Mouse (Mus musculus) kidney, adult 2 months (tissue): ENCODE results near the gene Dnah5. TPM values are rescaled to one million over a fixed set of nuclear protein-coding genes. Genes with fewer than 3 reads are reported as not detected.

ENCODE experiments used
- DNase-seq: peaks from one replicate; pipeline ENCODE4 v3.0.0; 2021
- H3K27ac ChIP-seq: fragments of 200-500 bp; 2 replicates; pipeline ENCODE4 v1.5.1; 2012; ENCODE audit warnings: low read depth, low read length, control low read depth, inconsistent platforms; ENCODE audit not compliant: insufficient read depth
- H3K27me3 ChIP-seq: fragments of 200-500 bp; replicated peaks from 2 replicates; pipeline ENCODE4 v1.6.1; 2012; ENCODE audit warnings: mild to moderate bottlenecking, moderate library complexity, low read length, inconsistent platforms; ENCODE audit not compliant: control insufficient read depth, insufficient read depth
- H3K36me3 ChIP-seq: fragments of 200-500 bp; 2 replicates; pipeline ENCODE4 v1.6.1; 2012; ENCODE audit warnings: mild to moderate bottlenecking, moderate library complexity, low read length, inconsistent platforms; ENCODE audit not compliant: control insufficient read depth, insufficient read depth
- H3K4me1 ChIP-seq: fragments of 200-500 bp; 2 replicates; pipeline ENCODE4 v1.6.1; 2011; ENCODE audit warnings: low read length; ENCODE audit not compliant: control insufficient read depth, insufficient read depth
- H3K4me3 ChIP-seq: fragments of 200-500 bp; 2 replicates; pipeline ENCODE4 v1.5.1; 2011; ENCODE audit warnings: mild to moderate bottlenecking, low read depth, low read length, control low read depth; ENCODE audit not compliant: insufficient read depth
- CTCF ChIP-seq: fragments of 200-500 bp; conservative IDR thresholded peaks from 2 replicates; pipeline ENCODE4 v1.5.1; 2011; ENCODE audit warnings: low read depth, mild to moderate bottlenecking, control low read depth, low read length, moderate library complexity, mixed read lengths; ENCODE audit not compliant: insufficient read depth, insufficient read length
- POLR2A ChIP-seq: fragments of 200-500 bp; IDR thresholded peaks from one replicate; pipeline ENCODE4 v1.6.1; 2011; ENCODE audit warnings: low read depth, low read length, control low read depth
- WGBS: fragments of 180-500 bp; shearing (Covaris S2); methylation state at CpG from one replicate; pipeline ENCODE4 v1.1.7; 2018; 5-methylcytosine and 5-hydroxymethylcytosine counted together
- polyA plus RNA-seq: library from polyadenylated mRNA; depleted of rRNA; stranded (reverse); fragments of >200 nt; gene quantifications from 2 replicates; pipeline ENCODE4 v1.2.3, GENCODE M21; 2012; rRNA removed

Dnah5 gene
- 0.08 TPM in 2 replicates for polyA plus RNA-seq

DNA sequence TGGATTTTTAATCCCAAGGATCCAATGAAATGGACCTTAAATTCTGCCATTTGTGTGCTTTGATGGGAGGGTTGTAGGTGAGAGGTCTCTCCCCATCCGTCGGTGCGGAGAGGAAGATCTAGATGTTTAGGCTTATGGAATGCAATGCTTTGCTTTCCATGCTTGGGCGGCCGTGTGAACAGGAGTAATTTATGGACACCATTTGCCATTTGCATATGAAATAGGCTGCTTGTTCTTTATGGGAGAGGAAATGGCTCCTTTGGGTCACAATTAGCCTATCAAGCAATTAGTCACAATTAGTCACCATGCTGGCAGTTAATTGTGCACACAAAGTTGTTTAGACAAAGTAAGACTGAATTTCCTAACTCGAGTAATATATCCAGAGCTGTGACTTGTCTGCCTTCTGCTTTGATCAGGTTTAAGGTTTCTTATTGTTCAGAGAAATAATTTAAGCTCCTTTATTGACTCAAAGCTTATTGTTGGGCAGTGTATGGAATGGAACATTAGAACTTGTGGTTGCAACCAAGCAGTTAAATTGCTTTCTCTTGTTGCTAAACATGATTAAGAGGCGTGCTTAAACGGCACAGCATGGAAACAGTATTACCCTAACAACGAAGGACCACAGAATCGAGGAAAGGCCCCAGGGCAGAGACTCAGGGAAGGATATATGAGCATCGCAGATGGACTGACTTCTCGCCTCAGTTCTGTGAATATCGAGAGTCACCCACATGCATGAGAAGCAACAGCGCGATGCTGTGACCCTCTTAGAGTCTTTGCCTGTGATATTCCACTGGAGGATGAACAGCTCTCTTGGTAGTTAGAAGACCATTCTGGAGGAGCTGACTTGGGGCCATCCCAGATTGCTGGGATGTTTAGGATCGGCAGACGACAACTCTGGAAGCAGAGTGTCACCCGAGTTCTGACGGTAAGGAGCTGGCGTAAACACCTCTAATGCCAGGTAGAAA lies at the start of gene Dnah5:
Gene Dnah5, plus strand, starts transcription at position 642 of the 965 bp plus-strand sequence.
- 43% methylated on average over 20 of the region's 20 CpGs for WGBS
- no peak for DNase-seq
- H3K4me3 ChIP-seq: no peak within 1 kb of the TSS
- H3K27me3 ChIP-seq: no peaks in the 10 kb centered on the region
- H3K36me3 ChIP-seq: no peaks in the 10 kb centered on the region
- H3K27ac ChIP-seq: no peak within 1 kb of the TSS
- no peak for TF ChIP-seq CTCF
- TF ChIP-seq POLR2A: no peak
- no peaks in the 10 kb centered on the region for H3K4me1 ChIP-seq

DNA sequence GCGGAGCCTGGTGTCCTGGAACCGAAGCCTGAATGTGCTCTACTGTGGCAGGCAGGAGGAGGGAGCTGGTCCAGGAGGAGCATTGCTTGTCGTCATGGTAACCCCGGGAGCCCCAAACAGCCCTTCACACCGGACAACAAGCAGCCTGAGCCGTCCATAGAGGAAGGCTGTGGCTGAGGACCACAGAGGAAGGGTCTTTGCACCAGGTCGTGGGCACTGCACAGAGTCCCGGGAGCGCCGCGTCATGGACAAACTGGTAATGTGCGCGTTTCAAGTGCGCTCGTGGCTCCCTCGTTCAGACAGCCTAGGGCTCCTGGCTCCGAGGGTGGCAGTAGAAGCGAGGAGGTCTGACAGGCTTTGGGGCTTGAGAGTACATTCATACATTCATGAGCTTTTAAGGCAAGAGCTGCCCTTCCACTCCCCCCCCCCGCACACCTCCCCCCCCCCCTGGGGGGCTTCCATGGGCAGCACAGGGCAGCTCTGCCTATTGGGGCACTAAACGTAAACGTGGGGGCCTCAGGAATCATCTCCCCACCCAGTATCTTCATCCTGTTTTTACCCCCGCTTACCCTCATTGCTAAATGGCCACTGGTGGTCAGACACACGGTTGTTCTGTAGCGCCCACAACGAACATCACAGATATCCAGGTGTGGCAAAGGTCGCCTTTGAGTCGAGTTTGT lies 48.6 kb upstream of the Dnah5 start:
- no peak overlapping the region for H3K27ac ChIP-seq
- peaks cover 5% of the 10 kb centered on the region; the same call in 1 of the 2 replicates for H3K4me1 ChIP-seq
- no peak overlapping the region for H3K4me3 ChIP-seq
- no peak for DNase-seq
- H3K36me3 ChIP-seq: no peaks in the 10 kb centered on the region
- TF ChIP-seq CTCF: no peak
- no peak for TF ChIP-seq POLR2A
- no peaks in the 10 kb centered on the region for H3K27me3 ChIP-seq
- 15% methylated on average over 27 of the region's 27 CpGs for WGBS

DNA sequence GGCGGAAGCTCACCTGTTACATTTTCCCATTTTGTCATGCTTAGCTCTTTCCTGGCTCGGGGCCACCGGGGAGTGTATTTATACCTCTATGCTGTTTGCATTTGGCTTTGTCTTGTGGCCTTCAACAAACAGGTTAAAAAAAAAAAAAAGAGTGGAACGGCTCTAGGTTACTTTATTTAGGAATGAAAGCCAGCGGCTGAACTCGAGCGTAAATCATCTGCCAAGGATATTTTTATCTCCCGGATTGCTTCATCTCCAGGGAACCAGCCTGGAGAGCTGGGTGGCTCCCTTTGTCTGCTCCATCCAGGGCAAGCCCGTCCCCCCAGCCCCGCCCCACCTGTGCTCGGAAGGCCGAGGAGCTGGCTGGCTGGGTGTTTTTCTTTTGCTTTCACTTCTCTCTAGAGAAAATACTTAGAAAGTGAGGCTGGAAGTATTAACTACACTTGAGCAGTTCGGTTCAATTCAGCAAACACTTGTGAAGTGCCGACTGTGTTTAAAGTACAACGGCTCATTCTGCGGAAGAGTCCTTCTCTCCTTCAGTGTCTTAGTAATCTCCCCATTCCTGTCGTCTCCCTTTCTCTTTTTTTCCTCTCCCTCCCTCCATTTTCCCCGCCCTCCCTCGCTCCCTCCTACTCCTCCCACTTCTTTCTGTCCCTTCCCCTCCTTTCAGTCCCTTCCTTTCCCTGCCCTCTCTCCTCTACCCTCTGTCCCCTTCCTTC lies 44.6 kb upstream of the Dnah5 start:
- peaks cover 5% of the 10 kb centered on the region; the same call in 1 of the 2 replicates for H3K4me1 ChIP-seq
- 1% methylated on average over 19 of the region's 19 CpGs for WGBS
- DNase-seq: peak; percentile 91
- H3K27me3 ChIP-seq: no peaks in the 10 kb centered on the region
- peak overlapping the region; percentile 48 for H3K4me3 ChIP-seq
- peak overlapping the region; percentile 13; the same call in 1 of the 2 replicates for H3K27ac ChIP-seq
- no peak for TF ChIP-seq POLR2A
- no peak for TF ChIP-seq CTCF
- no peaks in the 10 kb centered on the region for H3K36me3 ChIP-seq

DNA sequence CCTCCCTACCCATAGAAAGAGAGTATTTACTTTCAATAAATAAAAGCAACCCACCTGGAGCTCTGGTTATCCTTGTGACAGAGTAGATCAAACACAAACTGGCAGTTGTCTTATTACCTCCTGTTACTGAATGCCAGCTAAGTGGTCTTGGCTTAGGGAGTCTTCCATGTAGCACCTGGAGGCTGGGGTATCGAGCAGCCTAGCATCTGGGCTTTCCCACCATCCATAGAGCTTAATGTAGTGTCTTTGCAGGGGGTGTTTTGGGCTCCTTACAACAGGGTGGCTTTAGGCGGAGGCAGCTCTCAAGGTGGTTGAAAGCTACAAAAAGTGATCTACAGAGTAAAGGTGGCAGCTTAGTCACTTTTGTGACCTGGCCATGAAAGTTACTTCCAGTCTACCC lies 41.3 kb upstream of the Dnah5 start:
- Histone ChIP-seq H3K27ac (no peak overlapping the region), H3K4me1 (peaks cover 5% of the 10 kb centered on the region; the same call in 1 of the 2 replicates), H3K4me3 (no peak overlapping the region), H3K27me3 (no peaks in the 10 kb centered on the region), H3K36me3 (no peaks in the 10 kb centered on the region)
- WGBS: 97% methylated on average over 2 of the region's 2 CpGs
- no peak for DNase-seq
- TF ChIP-seq CTCF (no peak), POLR2A (no peak)

DNA sequence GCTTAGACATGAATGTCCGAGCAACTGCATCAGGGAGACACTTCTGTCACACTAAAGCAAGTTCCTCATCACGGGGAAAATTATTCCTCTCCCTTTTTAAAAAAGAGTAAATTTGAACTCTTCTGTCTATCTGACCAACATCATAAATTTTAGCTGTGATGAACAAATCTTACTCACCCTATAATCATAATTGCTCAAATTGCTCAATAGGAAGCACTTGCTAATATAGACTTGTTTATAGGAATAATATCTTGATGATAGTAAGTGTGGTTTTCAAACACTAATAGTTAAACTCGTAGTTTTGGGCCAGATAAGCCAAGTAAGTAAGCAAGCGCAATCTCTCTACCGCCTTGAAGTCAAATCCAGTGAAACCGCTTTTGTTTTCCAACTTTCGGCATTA lies 38.3 kb upstream of the Dnah5 start:
- Histone ChIP-seq H3K4me3 (no peak overlapping the region), H3K27me3 (no peaks in the 10 kb centered on the region), H3K27ac (no peak overlapping the region), H3K4me1 (no peaks in the 10 kb centered on the region), H3K36me3 (no peaks in the 10 kb centered on the region)
- no peak for DNase-seq
- 88% methylated on average over 7 of the region's 7 CpGs for WGBS
- no peak for TF ChIP-seq POLR2A
- no peak for TF ChIP-seq CTCF

DNA sequence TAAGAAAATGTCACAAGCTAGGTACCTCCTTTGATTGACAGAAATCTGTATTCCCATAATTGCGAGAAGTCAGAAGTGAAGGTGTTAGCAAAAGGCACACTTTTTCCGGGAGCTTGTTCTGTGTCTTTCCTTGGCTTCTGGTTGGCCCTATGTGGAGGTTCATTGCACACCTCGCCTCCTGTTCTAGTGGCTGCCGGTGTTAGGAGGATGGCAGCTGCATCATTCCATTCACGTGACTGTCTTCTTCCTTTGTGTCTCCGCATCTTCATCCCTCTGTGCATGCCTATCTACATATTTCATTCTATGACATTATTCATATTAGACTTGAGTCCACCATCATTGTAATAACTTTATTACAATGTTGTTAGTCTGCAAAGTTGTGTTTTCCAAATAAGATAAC lies 37.5 kb upstream of the Dnah5 start:
- H3K27ac ChIP-seq: no peak overlapping the region
- no peaks in the 10 kb centered on the region for H3K4me1 ChIP-seq
- TF ChIP-seq CTCF (no peak), POLR2A (no peak)
- no peak for DNase-seq
- H3K4me3 ChIP-seq: no peak overlapping the region
- no peaks in the 10 kb centered on the region for H3K36me3 ChIP-seq
- 81% methylated on average over 6 of the region's 6 CpGs for WGBS
- no peaks in the 10 kb centered on the region for H3K27me3 ChIP-seq
